Comparison of ENCODE assay signal across 23 mouse cellular contexts in genomic region chr17:85159526-85159925, GRCm38 (mm10).
DNase-seq lines count a peak whose midpoint lies in the region; ATAC-seq lines count a peak whose summit lies in the region.
"Had no signal": no experiment of that assay in that cellular context is flagged by ENCODE, and none has a peak within 500 bp of the region (broad histone marks: within the 10 kb centered on the region; RNA-seq: fewer than 3 reads in every experiment).

No protein-coding gene starts in this region.

- H3K4me1 ChIP-seq in midbrain, embryonic 11.5 days (ENCODE audit: control insufficient read depth, insufficient read depth, low read length) = no peaks in the 10 kb centered on the region
- no peaks in the 10 kb centered on the region for H3K4me1 ChIP-seq in midbrain, embryonic 16.5 days (ENCODE audit: control insufficient read depth, insufficient read depth, low read length)
- H3K4me1 ChIP-seq: embryonic facial prominence, embryonic 10.5 days; heart, embryonic 15.5 days; hindbrain, embryonic 13.5 days had no signal

- no peak overlapping the region for H3K27ac ChIP-seq in midbrain, embryonic 11.5 days (ENCODE audit: low read depth, low read length)
- H3K27ac ChIP-seq in midbrain, embryonic 16.5 days (ENCODE audit: low read length) = no peak overlapping the region
- H3K27ac ChIP-seq: embryonic facial prominence, embryonic 10.5 days; forebrain, embryonic 13.5 days; heart, embryonic 15.5 days; hindbrain, embryonic 13.5 days; hindbrain, postnatal 0 days had no signal

- no peaks in the 10 kb centered on the region for H3K27me3 ChIP-seq in midbrain, embryonic 11.5 days (ENCODE audit: control insufficient read depth, insufficient read depth, low read length)
- no peaks in the 10 kb centered on the region for H3K27me3 ChIP-seq in midbrain, embryonic 16.5 days (ENCODE audit: control insufficient read depth, insufficient read depth, low read depth, low read length)
- H3K27me3 ChIP-seq: CH12.LX; forebrain, embryonic 13.5 days; heart, embryonic 15.5 days; hindbrain, embryonic 13.5 days had no signal

- H3K36me3 ChIP-seq in midbrain, embryonic 11.5 days (ENCODE audit: control insufficient read depth, insufficient read depth, low read length) = no peaks in the 10 kb centered on the region
- H3K36me3 ChIP-seq in midbrain, embryonic 16.5 days (ENCODE audit: control insufficient read depth, insufficient read depth, low read length) = no peaks in the 10 kb centered on the region
- H3K36me3 ChIP-seq: embryonic facial prominence, embryonic 10.5 days; heart, embryonic 15.5 days; hindbrain, embryonic 13.5 days had no signal

- 86% methylated on average over 8 of the region's 8 CpGs for WGBS in midbrain, embryonic 11.5 days
- 82% methylated on average over 8 of the region's 8 CpGs for WGBS in midbrain, embryonic 16.5 days

- no peak overlapping the region for H3K4me2 ChIP-seq in midbrain, embryonic 11.5 days
- no peak overlapping the region for H3K4me2 ChIP-seq in midbrain, embryonic 16.5 days (ENCODE audit: low read length)
- H3K4me2 ChIP-seq: forebrain, embryonic 13.5 days; heart, embryonic 11.5 days; heart, embryonic 15.5 days; hindbrain, embryonic 13.5 days had no signal

- peak; percentile 67 for DNase-seq in midbrain, embryonic 11.5 days (ENCODE audit: low spot score, missing footprints)
- peak; percentile 23 for DNase-seq in brain, adult 2 months (ENCODE audit: low read depth, low spot score)
- peak; percentile 31 for DNase-seq in layer of hippocampus, adult 9-11 months
- peak; percentile 36 to 40 for DNase-seq in layer of hippocampus, postnatal 36 days
- no peak for DNase-seq in left cerebral cortex, postnatal 14 days (ENCODE audit: low spot score in 2 of 2)
- DNase-seq in gastrocnemius, postnatal 25 days = no peak
- no peak for DNase-seq in kidney, postnatal 10 days
- DNase-seq: adrenal gland, postnatal 14 days; cerebellum, adult 8-10 months; cerebellum, postnatal 14 days; forebrain, postnatal 0 days; gastrocnemius, postnatal 36 days; heart, adult 18-20 months; heart, postnatal 14 days had no signal

- intact Hi-C loops in left cerebral cortex, postnatal 14 days (cut with DNase I) = no loop called here

- H3K9ac ChIP-seq in midbrain, embryonic 11.5 days (ENCODE audit: low read length) = no peak overlapping the region
- H3K9ac ChIP-seq in midbrain, embryonic 16.5 days (ENCODE audit: low read depth, low read length) = no peak overlapping the region
- H3K9ac ChIP-seq: forebrain, embryonic 13.5 days; forebrain, postnatal 0 days; heart, embryonic 15.5 days; hindbrain, embryonic 13.5 days had no signal

- ATAC-seq in midbrain, embryonic 11.5 days (ENCODE audit: low FRiP score) = no peak
- no peak for ATAC-seq in midbrain, embryonic 16.5 days
- ATAC-seq: activated CD4-positive, CD25-positive, alpha-beta regulatory T cell, adult 4 months; forebrain, embryonic 13.5 days; forebrain, postnatal 0 days; hindbrain, postnatal 0 days had no signal

- H3K4me3 ChIP-seq in midbrain, embryonic 11.5 days (ENCODE audit: low read depth, low read length) = no peak overlapping the region
- no peak overlapping the region for H3K4me3 ChIP-seq in midbrain, embryonic 16.5 days (ENCODE audit: low read depth, low read length)
- H3K4me3 ChIP-seq: embryonic facial prominence, embryonic 10.5 days; forebrain, embryonic 13.5 days; heart, embryonic 15.5 days; hindbrain, embryonic 13.5 days had no signal

- H3K9me3 ChIP-seq in midbrain, embryonic 11.5 days (ENCODE audit: control insufficient read depth, low read length) = no peaks in the 10 kb centered on the region
- no peaks in the 10 kb centered on the region for H3K9me3 ChIP-seq in midbrain, embryonic 16.5 days (replicated peaks; ENCODE audit: control insufficient read depth, low read length, poor library complexity, severe bottlenecking)
- H3K9me3 ChIP-seq: embryonic facial prominence, embryonic 10.5 days; forebrain, embryonic 13.5 days; heart, embryonic 15.5 days; hindbrain, embryonic 13.5 days had no signal

Comparison
In these comparisons a context has a peak if more than half of its experiments do, and no peak if none do; other contexts are left out.
1. DNase-seq: peak in midbrain, embryonic 11.5 days (single experiment), brain, adult 2 months (single experiment), layer of hippocampus, adult 9-11 months (single experiment) and layer of hippocampus, postnatal 36 days (2 of 2); none in left cerebral cortex, postnatal 14 days (0 of 2), gastrocnemius, postnatal 25 days (single experiment) and kidney, postnatal 10 days (single experiment).